Mouse (Mus musculus) E14TG2a.4 (cell line): ENCODE data around the gene Ube2q2.

Experiments used
- CTCF ChIP-seq: conservative IDR thresholded peaks from 2 replicates; pipeline ENCODE4 v1.5.1; 2014; ENCODE audit warnings: low read length
- NANOG ChIP-seq: IDR thresholded peaks from 2 replicates; pipeline ENCODE4 v1.6.1; 2014; ENCODE audit warnings: borderline replicate concordance, low read length, mixed read lengths
- POU5F1 ChIP-seq: IDR thresholded peaks from 2 replicates; pipeline ENCODE4 v1.6.1; 2014; ENCODE audit warnings: low read length, borderline replicate concordance

GRCm38 (mm10) chr9:55228149-55228548 lies 79.5 kb downstream of the Ube2q2 start:
- TF ChIP-seq CTCF (no peak), POU5F1 (no peak), NANOG (no peak)
